Mouse (Mus musculus) forebrain, embryonic 13.5 days (tissue): ENCODE results near the gene Gnaq. TPM values are rescaled to one million over a fixed set of nuclear protein-coding genes. Genes with fewer than 3 reads are reported as not detected.

Source experiments
- ATAC-seq: fragments of 200-750 bp; cut with Nextera tagmentation; 2 replicates; pipeline ENCODE4 v1.8.0; 2017
- H3K27ac ChIP-seq: fragments of 300-500 bp; sonication (generic); 2 replicates; pipeline ENCODE4 v1.5.1; 2015; ENCODE audit warnings: inconsistent platforms, mild to moderate bottlenecking, moderate library complexity
- H3K27me3 ChIP-seq: fragments of 300-500 bp; sonication (generic); 2 replicates; pipeline ENCODE4 v1.6.1; 2015; ENCODE audit warnings: mild to moderate bottlenecking, inconsistent platforms
- H3K36me3 ChIP-seq: fragments of 300-500 bp; sonication (generic); 2 replicates; pipeline ENCODE4 v1.6.1; 2015; ENCODE audit warnings: mild to moderate bottlenecking, inconsistent platforms; ENCODE audit not compliant: poor library complexity, severe bottlenecking
- H3K4me1 ChIP-seq: fragments of 300-500 bp; sonication (generic); 2 replicates; pipeline ENCODE4 v1.6.1; 2015; ENCODE audit warnings: inconsistent platforms
- H3K4me2 ChIP-seq: fragments of 300-500 bp; sonication (generic); 2 replicates; pipeline ENCODE4 v1.6.1; 2015; ENCODE audit warnings: inconsistent platforms, mild to moderate bottlenecking, moderate library complexity
- H3K4me3 ChIP-seq: fragments of 300-500 bp; sonication (generic); 2 replicates; pipeline ENCODE4 v1.5.1; 2015; ENCODE audit warnings: mild to moderate bottlenecking, inconsistent platforms
- H3K9ac ChIP-seq: fragments of 300-500 bp; sonication (generic); 2 replicates; pipeline ENCODE4 v1.6.1; 2015; ENCODE audit warnings: mild to moderate bottlenecking, inconsistent platforms
- H3K9me3 ChIP-seq: fragments of 300-500 bp; sonication (generic); replicated peaks from 2 replicates; pipeline ENCODE4 v1.6.1; 2016; ENCODE audit warnings: inconsistent platforms
- WGBS: fragments of 180-500 bp; shearing (Covaris S2); methylation state at CpG from one replicate; pipeline ENCODE4 v1.1.7; 2015; 5-methylcytosine and 5-hydroxymethylcytosine counted together
- polyA plus RNA-seq: library from polyadenylated mRNA; unstranded; fragments of >200 nt; fragmentation: Nextera tagmentation; extraction: Ambion mirVana; gene quantifications from 2 replicates; pipeline ENCODE4 v1.2.1, GENCODE M21; 2015

Gnaq gene
- polyA plus RNA-seq, 1 experiment from 2014 or later, result 55.5 TPM

GRCm38 (mm10) chr19:16367218-16367617, 234.6 kb downstream of the Gnaq start:
- H3K4me1 ChIP-seq, result peaks cover 36% of the 10 kb centered on the region
- no peak overlapping the region for H3K4me2 ChIP-seq
- H3K27ac ChIP-seq, result no peak overlapping the region; the same call in 1 of the 2 replicates
- H3K36me3 ChIP-seq, result peaks cover 8% of the 10 kb centered on the region; the same call in 1 of the 2 replicates
- H3K27me3 ChIP-seq, result no peaks in the 10 kb centered on the region
- no peak overlapping the region for H3K9ac ChIP-seq
- peak; percentile 67 for ATAC-seq
- no peaks in the 10 kb centered on the region for H3K9me3 ChIP-seq
- H3K4me3 ChIP-seq, result no peak overlapping the region
- 43% methylated on average over 10 of the region's 10 CpGs for WGBS

- no peaks in the 10 kb centered on the region for H3K9me3 ChIP-seq
- no peak overlapping the region for H3K4me2 ChIP-seq
- H3K27ac ChIP-seq, result no peak overlapping the region
- no peaks in the 10 kb centered on the region for H3K27me3 ChIP-seq
- H3K9ac ChIP-seq, result no peak overlapping the region
- no peak overlapping the region for H3K4me3 ChIP-seq
- ATAC-seq, result no peak
- peaks cover 51% of the 10 kb centered on the region for H3K4me1 ChIP-seq
- peaks cover 8% of the 10 kb centered on the region; the same call in 1 of the 2 replicates for H3K36me3 ChIP-seq
- WGBS, result 88% methylated on average over 2 of the region's 2 CpGs
Measured at GRCm38 (mm10) chr19:16371680-16372079, 239.0 kb downstream of the Gnaq start.

- no peak overlapping the region for H3K4me2 ChIP-seq
- H3K9ac ChIP-seq, result peak overlapping the region; percentile 13; the same call in 1 of the 2 replicates
- peaks cover 39% of the 10 kb centered on the region for H3K4me1 ChIP-seq
- H3K27ac ChIP-seq, result no peak overlapping the region
- no peaks in the 10 kb centered on the region for H3K9me3 ChIP-seq
- no peak overlapping the region for H3K4me3 ChIP-seq
- peak; percentile 39 for ATAC-seq
- H3K36me3 ChIP-seq, result peaks cover 8% of the 10 kb centered on the region; the same call in 1 of the 2 replicates
- 62% methylated on average over 9 of the region's 9 CpGs for WGBS
- no peaks in the 10 kb centered on the region for H3K27me3 ChIP-seq
Measured at GRCm38 (mm10) chr19:16372752-16373486, 240.3 kb downstream of the Gnaq start.

- H3K9ac ChIP-seq, result no peak overlapping the region
- ATAC-seq, result no peak
- no peak overlapping the region for H3K27ac ChIP-seq
- H3K9me3 ChIP-seq, result no peaks in the 10 kb centered on the region
- H3K4me2 ChIP-seq, result no peak overlapping the region
- no peak overlapping the region for H3K4me3 ChIP-seq
- WGBS, result 76% methylated on average over 4 of the region's 4 CpGs
- H3K27me3 ChIP-seq, result no peaks in the 10 kb centered on the region
- peaks cover 29% of the 10 kb centered on the region for H3K36me3 ChIP-seq
- peaks cover 24% of the 10 kb centered on the region for H3K4me1 ChIP-seq
Measured at GRCm38 (mm10) chr19:16375881-16376280, 243.2 kb downstream of the Gnaq start.

GRCm38 (mm10) chr19:16378565-16378964, 245.9 kb downstream of the Gnaq start:
- H3K9me3 ChIP-seq, result no peaks in the 10 kb centered on the region
- H3K4me1 ChIP-seq, result peaks cover 10% of the 10 kb centered on the region
- no peak overlapping the region for H3K9ac ChIP-seq
- H3K27me3 ChIP-seq, result no peaks in the 10 kb centered on the region
- no peak overlapping the region for H3K27ac ChIP-seq
- no peak overlapping the region for H3K4me2 ChIP-seq
- WGBS, result 92% methylated on average over 7 of the region's 7 CpGs
- peaks cover 27% of the 10 kb centered on the region for H3K36me3 ChIP-seq
- ATAC-seq, result no peak
- H3K4me3 ChIP-seq, result no peak overlapping the region

- H3K4me1 ChIP-seq, result peaks cover 3% of the 10 kb centered on the region
- H3K27me3 ChIP-seq, result no peaks in the 10 kb centered on the region
- H3K27ac ChIP-seq, result no peak overlapping the region
- 92% methylated on average over 8 of the region's 8 CpGs for WGBS
- H3K36me3 ChIP-seq, result peaks cover 31% of the 10 kb centered on the region
- H3K9ac ChIP-seq, result no peak overlapping the region
- ATAC-seq, result no peak
- no peaks in the 10 kb centered on the region for H3K9me3 ChIP-seq
- no peak overlapping the region for H3K4me3 ChIP-seq
- no peak overlapping the region for H3K4me2 ChIP-seq
Measured at GRCm38 (mm10) chr19:16379687-16380086, 247.1 kb downstream of the Gnaq start.

GRCm38 (mm10) chr19:16382392-16382791, 249.8 kb downstream of the Gnaq start:
- ATAC-seq, result no peak
- Histone ChIP-seq H3K4me1 (peaks cover 23% of the 10 kb centered on the region), H3K9ac (no peak overlapping the region), H3K27ac (no peak overlapping the region), H3K4me3 (no peak overlapping the region), H3K27me3 (no peaks in the 10 kb centered on the region), H3K36me3 (peaks cover 31% of the 10 kb centered on the region), H3K9me3 (no peaks in the 10 kb centered on the region), H3K4me2 (no peak overlapping the region)
- WGBS, result 85% methylated on average over 2 of the region's 2 CpGs

- H3K4me3 ChIP-seq, result no peak overlapping the region
- peaks cover 23% of the 10 kb centered on the region for H3K4me1 ChIP-seq
- peaks cover 33% of the 10 kb centered on the region for H3K36me3 ChIP-seq
- no peak overlapping the region for H3K4me2 ChIP-seq
- H3K9ac ChIP-seq, result no peak overlapping the region
- no peaks in the 10 kb centered on the region for H3K27me3 ChIP-seq
- H3K27ac ChIP-seq, result no peak overlapping the region
- ATAC-seq, result no peak
- H3K9me3 ChIP-seq, result no peaks in the 10 kb centered on the region
- WGBS, result 85% methylated on average over 13 of the region's 13 CpGs
Measured at GRCm38 (mm10) chr19:16383127-16383526, 250.5 kb downstream of the Gnaq start.

GRCm38 (mm10) chr19:16384094-16384493, 251.5 kb downstream of the Gnaq start:
- Histone ChIP-seq H3K4me3 (no peak overlapping the region), H3K9ac (no peak overlapping the region), H3K4me1 (peaks cover 31% of the 10 kb centered on the region), H3K27me3 (no peaks in the 10 kb centered on the region), H3K4me2 (no peak overlapping the region), H3K27ac (no peak overlapping the region), H3K36me3 (peaks cover 24% of the 10 kb centered on the region), H3K9me3 (no peaks in the 10 kb centered on the region)
- no peak for ATAC-seq
- WGBS, result 97% methylated on average over 6 of the region's 6 CpGs

- Histone ChIP-seq H3K27ac (no peak overlapping the region), H3K27me3 (no peaks in the 10 kb centered on the region), H3K9ac (no peak overlapping the region), H3K4me1 (peaks cover 39% of the 10 kb centered on the region), H3K9me3 (no peaks in the 10 kb centered on the region), H3K4me3 (no peak overlapping the region), H3K36me3 (peaks cover 15% of the 10 kb centered on the region), H3K4me2 (no peak overlapping the region)
- 42% methylated on average over 11 of the region's 11 CpGs for WGBS
- ATAC-seq, result peak; percentile 75
Measured at GRCm38 (mm10) chr19:16384957-16385356, 252.3 kb downstream of the Gnaq start.

GRCm38 (mm10) chr19:16386514-16386913, 253.9 kb downstream of the Gnaq start:
- H3K9me3 ChIP-seq, result no peaks in the 10 kb centered on the region
- 45% methylated on average over 6 of the region's 6 CpGs for WGBS
- H3K4me3 ChIP-seq, result no peak overlapping the region
- no peak overlapping the region for H3K4me2 ChIP-seq
- peaks cover 13% of the 10 kb centered on the region for H3K36me3 ChIP-seq
- no peaks in the 10 kb centered on the region for H3K27me3 ChIP-seq
- H3K27ac ChIP-seq, result no peak overlapping the region
- H3K4me1 ChIP-seq, result peaks cover 43% of the 10 kb centered on the region
- ATAC-seq, result no peak
- H3K9ac ChIP-seq, result no peak overlapping the region

- H3K9me3 ChIP-seq, result no peaks in the 10 kb centered on the region
- H3K36me3 ChIP-seq, result peaks cover 8% of the 10 kb centered on the region
- H3K4me2 ChIP-seq, result no peak overlapping the region
- ATAC-seq, result no peak
- H3K27me3 ChIP-seq, result no peaks in the 10 kb centered on the region
- peaks cover 34% of the 10 kb centered on the region for H3K4me1 ChIP-seq
- 85% methylated on average over 6 of the region's 6 CpGs for WGBS
- H3K9ac ChIP-seq, result no peak overlapping the region
- H3K4me3 ChIP-seq, result no peak overlapping the region
- H3K27ac ChIP-seq, result no peak overlapping the region
Measured at GRCm38 (mm10) chr19:16390192-16390795, 257.7 kb downstream of the Gnaq start.
